Mouse (Mus musculus): Measurements from ENCODE around the gene Myl6b. TPM values are rescaled to one million over a fixed set of nuclear protein-coding genes. Genes with fewer than 3 reads are reported as not detected.
"Not testable (repeated sequence)": the region's sequence is repeated elsewhere in the genome, so short reads cannot be mapped to it uniquely, and the experiment has no call there.

The Myl6b gene
- polyA plus RNA-seq, 1 experiment: 36.4 TPM

DNA sequence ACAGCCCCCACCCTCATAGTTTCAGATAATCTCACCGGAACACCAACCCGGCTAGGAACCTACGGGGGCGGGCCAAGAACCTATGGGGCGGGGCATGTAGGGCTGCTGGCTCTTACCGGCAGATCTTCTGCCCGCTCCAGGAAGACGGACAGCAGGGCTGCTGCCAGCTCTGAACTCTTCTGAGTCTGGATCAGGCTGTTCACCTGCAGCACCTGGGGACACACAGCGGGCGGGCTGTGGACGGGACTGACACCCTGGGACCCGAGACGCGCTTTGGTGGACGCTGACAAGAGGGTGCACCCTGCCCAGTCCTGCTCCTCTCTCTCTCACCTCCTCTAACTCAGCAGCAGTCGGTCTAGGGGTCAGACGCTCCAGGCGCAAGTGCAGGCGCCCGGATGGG lies 17.5 kb upstream of the Myl6b start:
- DNase-seq (ENCODE audit: low read depth): no peak
- no peak for TF ChIP-seq CTCF (IDR thresholded peaks at IDR 0.05; ENCODE audit: borderline replicate concordance, extremely low read depth, insufficient read depth, insufficient read length)
- TF ChIP-seq POLR2A (IDR thresholded peaks at IDR 0.05; ENCODE audit: borderline replicate concordance, extremely low read depth, insufficient read depth, insufficient read length, poor library complexity, severe bottlenecking): no peak

DNA sequence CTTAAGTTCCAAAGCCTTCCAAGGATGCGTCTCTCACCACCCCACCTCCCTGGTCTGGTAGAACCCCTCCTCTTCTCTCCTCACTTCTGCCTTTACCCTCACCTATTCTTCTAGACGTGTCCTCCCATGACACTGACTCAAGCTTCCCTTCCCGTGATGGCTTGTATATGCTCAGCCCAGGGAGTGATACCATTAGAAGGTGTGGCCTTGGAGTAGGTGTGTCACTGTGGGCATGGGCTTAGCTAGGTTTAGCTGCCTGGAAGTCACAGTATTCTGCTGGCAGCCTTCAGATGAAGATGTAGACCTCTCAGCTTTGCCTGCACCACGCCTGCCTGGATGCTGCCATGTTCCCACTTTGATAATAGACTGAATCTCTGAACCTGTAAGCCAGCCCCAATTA lies 16.6 kb upstream of the Myl6b start:
- TF ChIP-seq CTCF (IDR thresholded peaks at IDR 0.05; ENCODE audit: borderline replicate concordance, extremely low read depth, insufficient read depth, insufficient read length) (no peak), POLR2A (IDR thresholded peaks at IDR 0.05; ENCODE audit: borderline replicate concordance, extremely low read depth, insufficient read depth, insufficient read length, poor library complexity, severe bottlenecking) (no peak)
- no peak for DNase-seq (ENCODE audit: low read depth)

GRCm38 (mm10) chr10:128511761-128512160 lies 13.3 kb upstream of the Myl6b start:
- no peak for TF ChIP-seq POLR2A (IDR thresholded peaks at IDR 0.05; ENCODE audit: borderline replicate concordance, extremely low read depth, insufficient read depth, insufficient read length, poor library complexity, severe bottlenecking)
- TF ChIP-seq CTCF (IDR thresholded peaks at IDR 0.05; ENCODE audit: borderline replicate concordance, extremely low read depth, insufficient read depth, insufficient read length): no peak
- DNase-seq (ENCODE audit: low read depth): no peak

- TF ChIP-seq CTCF (IDR thresholded peaks at IDR 0.05; ENCODE audit: borderline replicate concordance, extremely low read depth, insufficient read depth, insufficient read length) (no peak), POLR2A (IDR thresholded peaks at IDR 0.05; ENCODE audit: borderline replicate concordance, extremely low read depth, insufficient read depth, insufficient read length, poor library complexity, severe bottlenecking) (no peak)
- DNase-seq (ENCODE audit: low read depth): no peak
These were observed 12.7 kb upstream of the Myl6b start for GRCm38 (mm10) chr10:128511189-128511588.

DNA sequence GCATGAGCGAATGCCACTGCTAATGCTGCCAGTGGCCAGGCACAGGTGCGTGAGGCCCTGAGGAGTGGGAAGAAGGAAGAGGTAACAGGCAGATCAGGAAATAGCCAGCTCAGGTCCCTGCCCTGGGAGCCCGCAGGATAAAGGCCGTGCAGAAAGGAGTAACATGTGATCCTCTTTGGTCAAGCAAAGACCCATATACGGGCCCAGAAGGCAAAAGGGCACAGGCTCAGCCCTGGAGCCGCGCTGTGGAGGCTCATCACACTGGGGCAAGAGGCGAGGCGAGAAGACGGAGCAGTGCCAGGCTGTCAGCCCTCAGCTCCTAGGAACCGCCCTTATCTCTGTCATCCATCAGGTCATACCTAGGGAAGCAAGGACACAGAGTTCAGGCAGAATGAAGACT lies 11.8 kb upstream of the Myl6b start:
- TF ChIP-seq CTCF (IDR thresholded peaks at IDR 0.05; ENCODE audit: borderline replicate concordance, extremely low read depth, insufficient read depth, insufficient read length): no peak
- TF ChIP-seq POLR2A (IDR thresholded peaks at IDR 0.05; ENCODE audit: borderline replicate concordance, extremely low read depth, insufficient read depth, insufficient read length, poor library complexity, severe bottlenecking): no peak
- DNase-seq (ENCODE audit: low read depth): no peak

GRCm38 (mm10) chr10:128509831-128510230 lies 11.3 kb upstream of the Myl6b start:
- TF ChIP-seq POLR2A (IDR thresholded peaks at IDR 0.05; ENCODE audit: borderline replicate concordance, extremely low read depth, insufficient read depth, insufficient read length, poor library complexity, severe bottlenecking) (no peak), CTCF (IDR thresholded peaks at IDR 0.05; ENCODE audit: borderline replicate concordance, extremely low read depth, insufficient read depth, insufficient read length) (no peak)

GRCm38 (mm10) chr10:128509203-128509602 lies 10.7 kb upstream of the Myl6b start:
- no peak for TF ChIP-seq POLR2A (IDR thresholded peaks at IDR 0.05; ENCODE audit: borderline replicate concordance, extremely low read depth, insufficient read depth, insufficient read length, poor library complexity, severe bottlenecking)
- TF ChIP-seq CTCF (IDR thresholded peaks at IDR 0.05; ENCODE audit: borderline replicate concordance, extremely low read depth, insufficient read depth, insufficient read length): no peak
- no peak for DNase-seq (ENCODE audit: low read depth)

More at GRCm38 (mm10) chr10:128509831-128510230, 11.3 kb upstream of the Myl6b start:
- no peak for DNase-seq (ENCODE audit: low read depth)

DNA sequence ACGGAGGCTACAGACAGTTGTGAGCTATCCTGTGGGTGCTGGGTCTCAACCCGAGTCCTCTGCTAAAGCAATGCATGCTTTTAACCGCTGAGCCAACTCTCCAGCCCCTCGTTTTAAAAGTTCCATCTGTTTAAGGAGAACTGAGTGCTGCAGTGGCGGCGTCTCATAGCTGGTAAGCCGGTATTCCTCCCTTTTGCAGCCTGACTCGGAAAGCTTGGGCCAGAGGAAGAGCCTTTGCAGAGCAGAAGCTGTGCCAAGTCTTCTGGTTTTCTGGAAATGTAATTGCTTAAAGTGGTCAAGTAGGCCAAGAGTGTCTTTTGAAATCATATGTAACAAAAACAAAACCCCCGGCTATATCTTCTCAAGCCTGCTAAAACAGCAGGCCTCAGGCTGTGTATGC lies 9.8 kb upstream of the Myl6b start:
- no peak for DNase-seq (ENCODE audit: low read depth)
- TF ChIP-seq POLR2A (IDR thresholded peaks at IDR 0.05; ENCODE audit: borderline replicate concordance, extremely low read depth, insufficient read depth, insufficient read length, poor library complexity, severe bottlenecking) (no peak), CTCF (IDR thresholded peaks at IDR 0.05; ENCODE audit: borderline replicate concordance, extremely low read depth, insufficient read depth, insufficient read length) (no peak)

GRCm38 (mm10) chr10:128505974-128506373 lies 7.5 kb upstream of the Myl6b start:
- no peak; the same call in 1 of the 2 replicates for TF ChIP-seq CTCF (IDR thresholded peaks at IDR 0.05; ENCODE audit: borderline replicate concordance, extremely low read depth, insufficient read depth, insufficient read length)
- TF ChIP-seq POLR2A (IDR thresholded peaks at IDR 0.05; ENCODE audit: borderline replicate concordance, extremely low read depth, insufficient read depth, insufficient read length, poor library complexity, severe bottlenecking): no peak
- DNase-seq (ENCODE audit: low read depth): no peak

GRCm38 (mm10) chr10:128505371-128505667 lies 6.8 kb upstream of the Myl6b start:
- DNase-seq (ENCODE audit: low read depth): not testable (repeated sequence)

DNA sequence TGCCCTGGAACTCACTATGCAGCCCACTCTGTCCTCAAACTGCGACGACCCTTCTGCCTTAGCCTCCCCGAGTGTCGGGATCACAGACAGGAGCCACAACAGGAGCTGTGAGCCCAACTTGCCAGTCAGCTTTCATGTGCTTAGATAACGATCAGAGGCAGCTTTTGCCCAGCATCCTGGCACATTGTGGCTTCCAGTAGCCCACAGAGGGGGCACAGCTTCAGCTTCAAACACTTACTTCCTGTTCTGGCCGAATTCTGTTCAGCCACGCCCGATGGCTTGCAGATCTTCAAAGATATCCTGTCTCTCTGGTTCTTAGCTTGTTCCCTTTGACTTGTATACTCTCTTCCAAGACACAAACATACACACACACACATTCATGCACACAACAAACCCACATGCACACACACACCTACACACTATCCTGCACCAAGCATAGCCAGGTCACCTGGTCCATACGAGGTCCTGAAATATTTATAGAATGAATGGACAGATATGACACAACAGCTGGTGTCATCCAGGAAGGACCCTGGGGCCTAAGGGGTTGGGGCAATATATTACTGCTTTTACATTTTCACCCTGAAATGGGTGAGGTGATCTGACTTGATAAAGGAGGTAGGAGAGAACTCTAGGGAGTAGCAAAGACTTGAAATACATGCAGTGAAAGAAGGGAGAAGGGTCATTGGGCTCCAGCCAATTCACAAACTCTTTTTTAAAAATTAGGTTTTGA lies 6.3 kb upstream of the Myl6b start:
- no peak for TF ChIP-seq CTCF (IDR thresholded peaks at IDR 0.05; ENCODE audit: borderline replicate concordance, extremely low read depth, insufficient read depth, insufficient read length)
- no peak for TF ChIP-seq POLR2A (IDR thresholded peaks at IDR 0.05; ENCODE audit: borderline replicate concordance, extremely low read depth, insufficient read depth, insufficient read length, poor library complexity, severe bottlenecking)
- no peak for DNase-seq (ENCODE audit: low read depth)

GRCm38 (mm10) chr10:128504012-128504411 lies 5.5 kb upstream of the Myl6b start:
- DNase-seq (ENCODE audit: low read depth): no peak
- TF ChIP-seq POLR2A (IDR thresholded peaks at IDR 0.05; ENCODE audit: borderline replicate concordance, extremely low read depth, insufficient read depth, insufficient read length, poor library complexity, severe bottlenecking) (no peak), CTCF (IDR thresholded peaks at IDR 0.05; ENCODE audit: borderline replicate concordance, extremely low read depth, insufficient read depth, insufficient read length) (no peak)
